Mouse (Mus musculus) urinary bladder, postnatal 4 days (tissue): ENCODE results near the gene Tmem88.

Experiments used
- DNase-seq, 2 experiments: peaks; one replicate each; pipeline ENCODE4 v3.0.0; 2021 to 2022; ENCODE audit warnings: low spot score in 2 of 2

Gene Tmem88

GRCm38 (mm10) chr11:69416921-69417448, 19.0 kb upstream of the Tmem88 start:
- DNase-seq, result no peak

GRCm38 (mm10) chr11:69416509-69416908, 18.5 kb upstream of the Tmem88 start:
- DNase-seq, result no peak

GRCm38 (mm10) chr11:69415668-69416451, 17.8 kb upstream of the Tmem88 start:
- DNase-seq, result peak in 1 of 2 experiments; percentile 51

- DNase-seq, result peak in 1 of 2 experiments; percentile 63
Observed at GRCm38 (mm10) chr11:69415327-69415667, 17.3 kb upstream of the Tmem88 start.

GRCm38 (mm10) chr11:69414421-69415326, 16.6 kb upstream of the Tmem88 start:
- peak in 1 of 2 experiments; percentile 15 for DNase-seq

GRCm38 (mm10) chr11:69413221-69414181, 15.5 kb upstream of the Tmem88 start, which contains the start of gene Kdm6b:
Kdm6b (minus strand) TSS chr11:69413675.
- no peak for DNase-seq

GRCm38 (mm10) chr11:69412548-69412947, 14.5 kb upstream of the Tmem88 start:
- no peak for DNase-seq

GRCm38 (mm10) chr11:69411538-69412203, 13.6 kb upstream of the Tmem88 start:
- DNase-seq, result no peak

- DNase-seq, result peak; percentile 91 to 98
Observed at GRCm38 (mm10) chr11:69411073-69411535, 13.1 kb upstream of the Tmem88 start.

- DNase-seq, result no peak
Observed at GRCm38 (mm10) chr11:69410310-69411072, 12.5 kb upstream of the Tmem88 start.

GRCm38 (mm10) chr11:69410045-69410309, 11.9 kb upstream of the Tmem88 start:
- no peak for DNase-seq

- DNase-seq, result peak in 1 of 2 experiments; percentile 73
Observed at GRCm38 (mm10) chr11:69409378-69410044, 11.5 kb upstream of the Tmem88 start.

- DNase-seq, result peak in 1 of 2 experiments; percentile 74
Observed at GRCm38 (mm10) chr11:69408541-69409377, 10.7 kb upstream of the Tmem88 start.

GRCm38 (mm10) chr11:69407724-69408004, 9.6 kb upstream of the Tmem88 start:
- no peak for DNase-seq

GRCm38 (mm10) chr11:69406867-69407723, 9.1 kb upstream of the Tmem88 start:
- no peak for DNase-seq

GRCm38 (mm10) chr11:69406282-69406681, 8.2 kb upstream of the Tmem88 start:
- no peak for DNase-seq

GRCm38 (mm10) chr11:69405397-69406200, 7.6 kb upstream of the Tmem88 start:
- no peak for DNase-seq
